Mouse (Mus musculus) E14TG2a.4 (cell line): Measurements from ENCODE around the gene Adgra3.

Experiments used
- CTCF ChIP-seq: conservative IDR thresholded peaks from 2 replicates; pipeline ENCODE4 v1.5.1; 2014; ENCODE audit warnings: low read length
- NANOG ChIP-seq: IDR thresholded peaks from 2 replicates; pipeline ENCODE4 v1.6.1; 2014; ENCODE audit warnings: borderline replicate concordance, low read length, mixed read lengths
- POU5F1 ChIP-seq: IDR thresholded peaks from 2 replicates; pipeline ENCODE4 v1.6.1; 2014; ENCODE audit warnings: low read length, borderline replicate concordance

DNA sequence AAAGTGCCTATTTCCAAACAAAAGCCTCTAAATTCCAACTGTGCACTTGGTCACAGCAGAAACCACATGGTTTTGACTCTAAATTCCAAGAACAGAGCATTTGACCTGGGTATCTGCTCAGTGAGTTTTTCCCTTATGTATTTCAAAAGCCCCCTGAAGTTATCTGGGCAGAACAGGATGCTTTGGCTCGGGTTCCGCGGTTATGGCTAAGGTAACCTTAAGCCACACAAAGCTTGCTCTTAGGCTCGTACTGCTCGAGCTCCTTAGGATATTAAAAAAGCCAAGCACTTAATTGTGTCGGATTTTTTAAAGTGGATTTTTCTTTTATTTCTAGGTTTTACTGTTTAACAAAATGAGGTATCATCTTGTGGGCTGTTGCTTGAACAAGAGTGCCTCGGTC lies 44.1 kb downstream of the Adgra3 start:
- TF ChIP-seq CTCF = no peak
- no peak; the same call in 1 of the 2 replicates for TF ChIP-seq NANOG
- no peak for TF ChIP-seq POU5F1
